19 mouse cellular contexts compared by ENCODE assay signal in the genomic region with DNA sequence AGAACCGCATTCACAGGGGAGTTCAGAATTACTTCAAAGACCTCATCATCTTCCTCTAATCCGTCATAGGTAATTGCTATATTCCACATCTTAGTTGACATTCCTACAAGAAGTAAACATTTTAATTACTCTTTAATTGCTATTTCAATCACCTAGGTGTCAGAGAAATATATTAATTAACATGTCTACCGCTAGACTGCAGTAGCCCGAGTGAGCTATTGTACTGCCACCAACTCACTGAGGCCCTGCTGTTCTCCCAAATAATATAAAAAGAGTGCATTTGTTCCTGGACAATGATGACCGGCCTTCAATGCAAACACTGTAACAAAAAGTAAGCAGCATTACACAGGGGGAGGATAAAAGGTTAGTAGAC. TPM values are rescaled to one million over a fixed set of nuclear protein-coding genes. Genes with fewer than 3 reads are reported as not detected.
DNase-seq lines count a peak whose midpoint lies in the region; ATAC-seq and TF ChIP-seq lines count a peak whose summit lies in the region.
"Had no signal": no experiment of that assay in that cellular context is flagged by ENCODE, and none has a peak within 500 bp of the region (broad histone marks: within the 10 kb centered on the region; RNA-seq: fewer than 3 reads in every experiment).

No protein-coding gene starts in this region.

- peak overlapping the region; percentile 12; the same call in 1 of the 2 replicates for H3K4me2 ChIP-seq in midbrain, embryonic 11.5 days
- H3K4me2 ChIP-seq in forebrain, embryonic 16.5 days (ENCODE audit: low read length): peak overlapping the region; percentile 50
- H3K4me2 ChIP-seq in hindbrain, postnatal 0 days (ENCODE audit: low read depth, low read length): peak overlapping the region; percentile 47
- peak overlapping the region; percentile 36 for H3K4me2 ChIP-seq in neural tube, embryonic 14.5 days (ENCODE audit: low read depth, low read length)
- H3K4me2 ChIP-seq: lung, embryonic 14.5 days had no signal

- peaks cover 11% of the 10 kb centered on the region for H3K4me1 ChIP-seq in midbrain, embryonic 11.5 days (ENCODE audit: control insufficient read depth, insufficient read depth, low read length)
- H3K4me1 ChIP-seq in midbrain, embryonic 10.5 days: peaks cover 15% of the 10 kb centered on the region
- peaks cover 31% of the 10 kb centered on the region for H3K4me1 ChIP-seq in forebrain, embryonic 16.5 days (replicated peaks; ENCODE audit: control insufficient read depth, insufficient read depth, low read length)
- peaks cover 15% of the 10 kb centered on the region for H3K4me1 ChIP-seq in hindbrain, postnatal 0 days (ENCODE audit: insufficient read depth, low read length)
- peaks cover 15% of the 10 kb centered on the region; the same call in 1 of the 2 replicates for H3K4me1 ChIP-seq in neural tube, embryonic 14.5 days (ENCODE audit: control insufficient read depth, insufficient read depth, low read length)

- no peak overlapping the region; the same call in 1 of the 2 replicates for H3K9ac ChIP-seq in midbrain, embryonic 11.5 days (ENCODE audit: low read length)
- H3K9ac ChIP-seq in forebrain, embryonic 16.5 days (replicated peaks; ENCODE audit: low read depth, low read length): peak overlapping the region; percentile 37
- H3K9ac ChIP-seq in hindbrain, postnatal 0 days (replicated peaks; ENCODE audit: low read length): peak overlapping the region; percentile 17
- H3K9ac ChIP-seq in neural tube, embryonic 14.5 days (replicated peaks; ENCODE audit: low read depth, low read length): no peak overlapping the region
- H3K9ac ChIP-seq: lung, embryonic 14.5 days had no signal

- 49% methylated on average over 5 of the region's 5 CpGs for WGBS in midbrain, embryonic 11.5 days
- WGBS in midbrain, embryonic 10.5 days: 54% methylated on average over 5 of the region's 5 CpGs
- 5% methylated on average over 5 of the region's 5 CpGs for WGBS in forebrain, embryonic 16.5 days
- whole genome bisulfite sequencing in hindbrain, postnatal 0 days: 11% methylated on average over 5 of the region's 5 CpGs
- 19% methylated on average over 5 of the region's 5 CpGs for WGBS in neural tube, embryonic 14.5 days

- H3K9me3 ChIP-seq in midbrain, embryonic 11.5 days (ENCODE audit: control insufficient read depth, low read length): no peaks in the 10 kb centered on the region
- no peaks in the 10 kb centered on the region for H3K9me3 ChIP-seq in midbrain, embryonic 10.5 days (replicated peaks)
- H3K9me3 ChIP-seq in forebrain, embryonic 16.5 days (ENCODE audit: control insufficient read depth, low read length): no peaks in the 10 kb centered on the region
- no peaks in the 10 kb centered on the region for H3K9me3 ChIP-seq in hindbrain, postnatal 0 days (ENCODE audit: low read length)
- no peaks in the 10 kb centered on the region for H3K9me3 ChIP-seq in neural tube, embryonic 14.5 days (ENCODE audit: control insufficient read depth, low read length)

- H3K27me3 ChIP-seq in midbrain, embryonic 11.5 days (ENCODE audit: control insufficient read depth, insufficient read depth, low read length): no peaks in the 10 kb centered on the region
- H3K27me3 ChIP-seq in midbrain, embryonic 10.5 days (ENCODE audit: low read depth, poor library complexity, severe bottlenecking): no peaks in the 10 kb centered on the region
- no peaks in the 10 kb centered on the region for H3K27me3 ChIP-seq in forebrain, embryonic 16.5 days (replicated peaks; ENCODE audit: control insufficient read depth, insufficient read depth, low read length)
- H3K27me3 ChIP-seq in hindbrain, postnatal 0 days (ENCODE audit: insufficient read depth, low read length): no peaks in the 10 kb centered on the region
- no peaks in the 10 kb centered on the region for H3K27me3 ChIP-seq in neural tube, embryonic 14.5 days (ENCODE audit: control insufficient read depth, insufficient read depth, low read length)

- no peak overlapping the region for H3K27ac ChIP-seq in midbrain, embryonic 11.5 days (ENCODE audit: low read depth, low read length)
- no peak overlapping the region for H3K27ac ChIP-seq in midbrain, embryonic 10.5 days (replicated peaks)
- H3K27ac ChIP-seq in forebrain, embryonic 16.5 days (ENCODE audit: low read length): peak overlapping the region; percentile 78
- peak overlapping the region; percentile 93 for H3K27ac ChIP-seq in hindbrain, postnatal 0 days
- peak overlapping the region; percentile 58; the same call in 1 of the 2 replicates for H3K27ac ChIP-seq in neural tube, embryonic 14.5 days (ENCODE audit: low read depth, low read length)
- H3K27ac ChIP-seq: kidney, postnatal 0 days had no signal

- no peak overlapping the region for H3K4me3 ChIP-seq in midbrain, embryonic 11.5 days (ENCODE audit: low read depth, low read length)
- H3K4me3 ChIP-seq in midbrain, embryonic 10.5 days: no peak overlapping the region
- H3K4me3 ChIP-seq in forebrain, embryonic 16.5 days (replicated peaks; ENCODE audit: low read length): peak overlapping the region; percentile 21
- H3K4me3 ChIP-seq in hindbrain, postnatal 0 days (ENCODE audit: low read length): peak overlapping the region; percentile 19
- H3K4me3 ChIP-seq in neural tube, embryonic 14.5 days (ENCODE audit: low read depth, low read length): no peak overlapping the region
- H3K4me3 ChIP-seq: myocyte had no signal

- no peaks in the 10 kb centered on the region for H3K36me3 ChIP-seq in midbrain, embryonic 11.5 days (ENCODE audit: control insufficient read depth, insufficient read depth, low read length)
- peaks cover 3% of the 10 kb centered on the region; the same call in 1 of the 2 replicates for H3K36me3 ChIP-seq in midbrain, embryonic 10.5 days
- H3K36me3 ChIP-seq in forebrain, embryonic 16.5 days (ENCODE audit: control insufficient read depth, insufficient read depth): no peaks in the 10 kb centered on the region
- H3K36me3 ChIP-seq in hindbrain, postnatal 0 days (ENCODE audit: insufficient read depth, low read length): no peaks in the 10 kb centered on the region
- H3K36me3 ChIP-seq in neural tube, embryonic 14.5 days (ENCODE audit: control insufficient read depth, insufficient read depth, low read length): no peaks in the 10 kb centered on the region

- DNase-seq in midbrain, embryonic 11.5 days (ENCODE audit: low spot score, missing footprints): no peak
- DNase-seq in midbrain, embryonic 10.5 days (ENCODE audit: low spot score): no peak
- DNase-seq in hindbrain, postnatal 0 days (ENCODE audit: low spot score): no peak
- DNase-seq in thymus, adult 18-20 months: no peak
- no peak for DNase-seq in retina, postnatal 1 day
- DNase-seq: cerebellum, adult 9-11 months; thymus, postnatal 14 days had no signal

- TF ChIP-seq CTCF in hindbrain, postnatal 0 days (IDR thresholded peaks at IDR 0.05; ENCODE audit: low read depth): no peak

- ATAC-seq in midbrain, embryonic 11.5 days (ENCODE audit: low FRiP score): peak; percentile 40; the same call in 1 of the 2 replicates
- peak; percentile 70 for ATAC-seq in forebrain, embryonic 16.5 days
- peak; percentile 43; the same call in 1 of the 2 replicates for ATAC-seq in hindbrain, postnatal 0 days
- ATAC-seq in neural tube, embryonic 14.5 days (ENCODE audit: low read depth): peak; percentile 42
- ATAC-seq in erythroid progenitor cell, adult 5-6 weeks (replicated peaks; ENCODE audit: low FRiP score, poor library complexity, severe bottlenecking): no peak

RNA-seq across cellular contexts. Expression of gene Cer1, which starts 31.7 kb away (rescaled TPM):
- polyA plus RNA-seq in midbrain, embryonic 11.5 days (2014; fragmentation: Nextera tagmentation; extraction: Ambion mirVana): not detected in 2 replicates
- polyA plus RNA-seq in midbrain, embryonic 10.5 days (2016; fragmentation: Nextera tagmentation; extraction: Ambion mirVana): not detected in 2 replicates
- polyA plus RNA-seq in forebrain, embryonic 16.5 days (2015; fragmentation: Nextera tagmentation; extraction: Ambion mirVana): not detected in 2 replicates
- not detected in 2 replicates for total RNA-seq in hindbrain, postnatal 0 days (2014; rRNA removed)
- polyA plus RNA-seq in hindbrain, postnatal 0 days (2015; fragmentation: Nextera tagmentation; extraction: Ambion mirVana): not detected in 2 replicates
- 0.30 TPM in 1 of 2 replicates, not detected in the other for polyA plus RNA-seq in neural tube, embryonic 14.5 days (2014; fragmentation: Nextera tagmentation; extraction: Ambion mirVana)
- not detected in 2 replicates for total RNA-seq in erythroid progenitor cell, adult 5-6 weeks (2015; ENCODE audit: low replicate concordance)
- not detected in 2 replicates for total RNA-seq in erythroid progenitor cell, adult 5-6 weeks (2017; ENCODE audit: low replicate concordance)
- total RNA-seq: adrenal gland, postnatal 14 days; gastrocnemius, postnatal 10 days; heart, adult 8-10 months; liver, adult 2 months had no signal
- polyA plus RNA-seq: heart, postnatal 0 days; kidney, postnatal 0 days; liver, adult 2 months; myocyte; spleen, adult 2 months had no signal

RNA-seq across cellular contexts. Expression of gene Zdhhc21, which starts 56.9 kb away (rescaled TPM):
- polyA plus RNA-seq in midbrain, embryonic 11.5 days (2014; fragmentation: Nextera tagmentation; extraction: Ambion mirVana): 11.5 and 15.6 TPM in 2 replicates
- polyA plus RNA-seq in midbrain, embryonic 10.5 days (2016; fragmentation: Nextera tagmentation; extraction: Ambion mirVana): 12.7 and 14.2 TPM in 2 replicates
- polyA plus RNA-seq in forebrain, embryonic 16.5 days (2015; fragmentation: Nextera tagmentation; extraction: Ambion mirVana): 19.7 and 20.1 TPM in 2 replicates
- total RNA-seq in hindbrain, postnatal 0 days (2014; rRNA removed): 41.3 and 45.0 TPM in 2 replicates
- 13.4 and 14.0 TPM in 2 replicates for polyA plus RNA-seq in hindbrain, postnatal 0 days (2015; fragmentation: Nextera tagmentation; extraction: Ambion mirVana)
- 19.8 and 20.3 TPM in 2 replicates for polyA plus RNA-seq in neural tube, embryonic 14.5 days (2014; fragmentation: Nextera tagmentation; extraction: Ambion mirVana)
- total RNA-seq in erythroid progenitor cell, adult 5-6 weeks (2015; ENCODE audit: low replicate concordance): 3.6 and 4.6 TPM in 2 replicates
- total RNA-seq in erythroid progenitor cell, adult 5-6 weeks (2017; ENCODE audit: low replicate concordance): 0.23 and 1.7 TPM in 2 replicates

Comparison
In these comparisons a context has a peak if more than half of its experiments do, and no peak if none do; other contexts are left out.
1. H3K27ac ChIP-seq: peak in forebrain, embryonic 16.5 days (single experiment), hindbrain, postnatal 0 days (single experiment) and neural tube, embryonic 14.5 days (single experiment); none in midbrain, embryonic 11.5 days (single experiment) and midbrain, embryonic 10.5 days (single experiment).
2. H3K4me3 ChIP-seq: peak in forebrain, embryonic 16.5 days (single experiment) and hindbrain, postnatal 0 days (single experiment); none in midbrain, embryonic 11.5 days (single experiment), midbrain, embryonic 10.5 days (single experiment) and neural tube, embryonic 14.5 days (single experiment).
3. H3K9ac ChIP-seq: peak in forebrain, embryonic 16.5 days (single experiment) and hindbrain, postnatal 0 days (single experiment); none in midbrain, embryonic 11.5 days (single experiment) and neural tube, embryonic 14.5 days (single experiment).
4. Peak in every context shown above with its lines, with median percentiles within 50 percentile points of each other: H3K4me2 ChIP-seq.